Mouse (Mus musculus) embryonic facial prominence, embryonic 12.5 days (tissue): Measurements from ENCODE around the gene Dbn1. TPM values are rescaled to one million over a fixed set of nuclear protein-coding genes. Genes with fewer than 3 reads are reported as not detected.

ENCODE experiments used
- ATAC-seq: fragments of 200-750 bp; cut with Nextera tagmentation; 2 replicates; pipeline ENCODE4 v1.8.0; 2017; ENCODE audit not compliant: insufficient number of reproducible peaks, insufficient read depth, low FRiP score, low TSS enrichment
- H3K27ac ChIP-seq: fragments of 300-500 bp; sonication (generic); 2 replicates; pipeline ENCODE4 v1.5.1; 2016; ENCODE audit warnings: mild to moderate bottlenecking
- H3K27me3 ChIP-seq: fragments of 300-500 bp; sonication (generic); 2 replicates; pipeline ENCODE4 v1.6.1; 2016; ENCODE audit warnings: mild to moderate bottlenecking, moderate library complexity
- H3K36me3 ChIP-seq: fragments of 300-500 bp; sonication (generic); 2 replicates; pipeline ENCODE4 v1.6.1; 2016; ENCODE audit warnings: mild to moderate bottlenecking
- H3K4me1 ChIP-seq: fragments of 300-500 bp; sonication (generic); 2 replicates; pipeline ENCODE4 v1.6.1; 2016
- H3K4me2 ChIP-seq: fragments of 300-500 bp; sonication (generic); replicated peaks from 2 replicates; pipeline ENCODE4 v1.6.1; 2016; ENCODE audit warnings: mild to moderate bottlenecking, moderate library complexity
- H3K4me3 ChIP-seq: fragments of 300-500 bp; sonication (generic); 2 replicates; pipeline ENCODE4 v1.5.1; 2016; ENCODE audit warnings: mild to moderate bottlenecking
- H3K9ac ChIP-seq: fragments of 300-500 bp; sonication (generic); 2 replicates; pipeline ENCODE4 v1.6.1; 2016; ENCODE audit warnings: mild to moderate bottlenecking, moderate library complexity
- H3K9me3 ChIP-seq: fragments of 300-500 bp; sonication (generic); 2 replicates; pipeline ENCODE4 v1.6.1; 2016; ENCODE audit warnings: mild to moderate bottlenecking, moderate library complexity
- WGBS: fragments of 180-500 bp; shearing (Covaris S2); methylation state at CpG from one replicate; pipeline ENCODE4 v1.1.7; 2016; 5-methylcytosine and 5-hydroxymethylcytosine counted together
- polyA plus RNA-seq: library from polyadenylated mRNA; unstranded; fragments of >200 nt; fragmentation: Nextera tagmentation; extraction: Ambion mirVana; gene quantifications from 2 replicates; pipeline ENCODE4 v1.2.1, GENCODE M21; 2016

Gene Dbn1
- polyA plus RNA-seq, 1 experiment from 2014 or later, result 383 TPM

GRCm38 (mm10) chr13:55463399-55464026 lies 24.4 kb downstream of the Dbn1 start:
- Histone ChIP-seq H3K4me1 (peaks cover 30% of the 10 kb centered on the region), H3K36me3 (peaks cover 39% of the 10 kb centered on the region), H3K4me3 (peak overlapping the region; percentile 68), H3K9ac (peak overlapping the region; percentile 84), H3K4me2 (peak overlapping the region; percentile 89), H3K9me3 (no peaks in the 10 kb centered on the region), H3K27me3 (no peaks in the 10 kb centered on the region), H3K27ac (peak overlapping the region; percentile 92)
- 11% methylated on average over 14 of the region's 14 CpGs for WGBS
- no peak for ATAC-seq

GRCm38 (mm10) chr13:55462965-55463364 lies 24.9 kb downstream of the Dbn1 start:
- no peaks in the 10 kb centered on the region for H3K9me3 ChIP-seq
- peaks cover 30% of the 10 kb centered on the region for H3K4me1 ChIP-seq
- ATAC-seq, result no peak
- H3K4me2 ChIP-seq, result 0 out of 2 replicates have a peak overlapping the region, but pooled peaks have one; percentile 89
- H3K27me3 ChIP-seq, result no peaks in the 10 kb centered on the region
- peaks cover 45% of the 10 kb centered on the region for H3K36me3 ChIP-seq
- no peak overlapping the region for H3K9ac ChIP-seq
- H3K27ac ChIP-seq, result no peak overlapping the region
- WGBS, result 44% methylated on average over 2 of the region's 2 CpGs
- no peak overlapping the region for H3K4me3 ChIP-seq

GRCm38 (mm10) chr13:55451785-55452549 lies 35.9 kb downstream of the Dbn1 start:
- no peak overlapping the region for H3K4me3 ChIP-seq
- WGBS, result 95% methylated on average over 16 of the region's 16 CpGs
- peaks cover 10% of the 10 kb centered on the region for H3K4me1 ChIP-seq
- no peaks in the 10 kb centered on the region for H3K27me3 ChIP-seq
- no peak for ATAC-seq
- H3K36me3 ChIP-seq, result peaks cover 75% of the 10 kb centered on the region
- H3K9ac ChIP-seq, result no peak overlapping the region
- H3K9me3 ChIP-seq, result no peaks in the 10 kb centered on the region
- no peak overlapping the region for H3K27ac ChIP-seq
- H3K4me2 ChIP-seq, result no peak overlapping the region

GRCm38 (mm10) chr13:55451296-55451695 lies 36.6 kb downstream of the Dbn1 start:
- H3K4me1 ChIP-seq, result peaks cover 16% of the 10 kb centered on the region
- 90% methylated on average over 10 of the region's 10 CpGs for WGBS
- H3K4me2 ChIP-seq, result no peak overlapping the region
- no peak overlapping the region for H3K4me3 ChIP-seq
- no peaks in the 10 kb centered on the region for H3K9me3 ChIP-seq
- no peak for ATAC-seq
- H3K27me3 ChIP-seq, result no peaks in the 10 kb centered on the region
- H3K36me3 ChIP-seq, result peaks cover 68% of the 10 kb centered on the region
- H3K9ac ChIP-seq, result no peak overlapping the region
- H3K27ac ChIP-seq, result no peak overlapping the region

- Histone ChIP-seq H3K27me3 (no peaks in the 10 kb centered on the region), H3K9ac (no peak overlapping the region), H3K27ac (no peak overlapping the region), H3K36me3 (peaks cover 64% of the 10 kb centered on the region), H3K4me2 (no peak overlapping the region), H3K9me3 (no peaks in the 10 kb centered on the region), H3K4me3 (no peak overlapping the region), H3K4me1 (peaks cover 22% of the 10 kb centered on the region)
- 92% methylated on average over 11 of the region's 11 CpGs for WGBS
- no peak for ATAC-seq
Observed at GRCm38 (mm10) chr13:55450511-55450980, 37.4 kb downstream of the Dbn1 start.

- Histone ChIP-seq H3K4me1 (peaks cover 22% of the 10 kb centered on the region), H3K9ac (no peak overlapping the region), H3K36me3 (peaks cover 57% of the 10 kb centered on the region), H3K27ac (no peak overlapping the region), H3K27me3 (no peaks in the 10 kb centered on the region), H3K4me3 (no peak overlapping the region), H3K4me2 (no peak overlapping the region), H3K9me3 (no peaks in the 10 kb centered on the region)
- 93% methylated on average over 17 of the region's 17 CpGs for WGBS
- ATAC-seq, result no peak
Observed at GRCm38 (mm10) chr13:55449679-55450441, 38.1 kb downstream of the Dbn1 start.

GRCm38 (mm10) chr13:55449205-55449604 lies 38.7 kb downstream of the Dbn1 start:
- Histone ChIP-seq H3K4me1 (peaks cover 22% of the 10 kb centered on the region), H3K4me2 (no peak overlapping the region), H3K27ac (no peak overlapping the region), H3K4me3 (no peak overlapping the region), H3K36me3 (peaks cover 51% of the 10 kb centered on the region), H3K27me3 (no peaks in the 10 kb centered on the region), H3K9me3 (no peaks in the 10 kb centered on the region), H3K9ac (no peak overlapping the region)
- no peak for ATAC-seq
- 93% methylated on average over 9 of the region's 9 CpGs for WGBS

- H3K9ac ChIP-seq, result no peak overlapping the region
- no peak for ATAC-seq
- WGBS, result 88% methylated on average over 5 of the region's 5 CpGs
- no peak overlapping the region for H3K27ac ChIP-seq
- no peak overlapping the region for H3K4me2 ChIP-seq
- no peaks in the 10 kb centered on the region for H3K27me3 ChIP-seq
- peaks cover 41% of the 10 kb centered on the region for H3K36me3 ChIP-seq
- peaks cover 22% of the 10 kb centered on the region for H3K4me1 ChIP-seq
- no peaks in the 10 kb centered on the region for H3K9me3 ChIP-seq
- H3K4me3 ChIP-seq, result no peak overlapping the region
Observed at GRCm38 (mm10) chr13:55448131-55448530, 39.8 kb downstream of the Dbn1 start.

- Histone ChIP-seq H3K36me3 (peaks cover 36% of the 10 kb centered on the region), H3K4me2 (no peak overlapping the region)
- 35% methylated on average over 3 of the region's 3 CpGs for WGBS
Observed at GRCm38 (mm10) chr13:55447543-55447943, 40.4 kb downstream of the Dbn1 start.

GRCm38 (mm10) chr13:55446483-55447105 lies 41.3 kb downstream of the Dbn1 start:
- Histone ChIP-seq H3K4me2 (peak overlapping the region; percentile 79), H3K9me3 (no peaks in the 10 kb centered on the region), H3K9ac (peak overlapping the region; percentile 95; the same call in 1 of the 2 replicates), H3K4me3 (peak overlapping the region; percentile 72), H3K36me3 (peaks cover 26% of the 10 kb centered on the region), H3K4me1 (peaks cover 22% of the 10 kb centered on the region), H3K27me3 (no peaks in the 10 kb centered on the region), H3K27ac (no peak overlapping the region)
- 74% methylated on average over 6 of the region's 6 CpGs for WGBS
- ATAC-seq, result no peak

More at GRCm38 (mm10) chr13:55447543-55447943, 40.4 kb downstream of the Dbn1 start:
- Histone ChIP-seq H3K27me3 (no peaks in the 10 kb centered on the region), H3K4me1 (peaks cover 22% of the 10 kb centered on the region), H3K4me3 (no peak overlapping the region), H3K27ac (no peak overlapping the region), H3K9me3 (no peaks in the 10 kb centered on the region), H3K9ac (peak overlapping the region; percentile 24; the same call in 1 of the 2 replicates)
- ATAC-seq, result no peak
